Mouse (Mus musculus): Measurements from ENCODE around the gene Pnkd.
A peak's percentile ranks its signal among the peaks of the same experiment; 100 is the strongest.
"Not testable (repeated sequence)": the region's sequence is repeated elsewhere in the genome, so short reads cannot be mapped to it uniquely, and the experiment has no call there.

The Pnkd gene

GRCm38 (mm10) chr1:74390287-74390906, 105.7 kb downstream of the Pnkd start:
- DNase-seq (ENCODE audit: low read depth) = peak; percentile 78

- peak; percentile 83 for DNase-seq (ENCODE audit: low read depth)
Observed at GRCm38 (mm10) chr1:74390924-74391748, 106.4 kb downstream of the Pnkd start, which contains the start of gene Ctdsp1. Gene Ctdsp1 (plus strand): TSS chr1:74391509.

- DNase-seq (ENCODE audit: low read depth) = no peak
Observed at GRCm38 (mm10) chr1:74391844-74392441, 107.2 kb downstream of the Pnkd start.

- DNase-seq (ENCODE audit: low read depth) = no peak
Observed at GRCm38 (mm10) chr1:74392446-74392994, 107.8 kb downstream of the Pnkd start.

GRCm38 (mm10) chr1:74393010-74393409, 108.3 kb downstream of the Pnkd start:
- no peak for DNase-seq (ENCODE audit: low read depth)

GRCm38 (mm10) chr1:74393697-74394096, 109.0 kb downstream of the Pnkd start:
- DNase-seq (ENCODE audit: low read depth) = no peak

GRCm38 (mm10) chr1:74394311-74394710, 109.6 kb downstream of the Pnkd start:
- no peak for DNase-seq (ENCODE audit: low read depth)

GRCm38 (mm10) chr1:74394858-74395257, 110.1 kb downstream of the Pnkd start:
- no peak for DNase-seq (ENCODE audit: low read depth)

GRCm38 (mm10) chr1:74395290-74395689, 110.6 kb downstream of the Pnkd start:
- DNase-seq (ENCODE audit: low read depth) = no peak

GRCm38 (mm10) chr1:74396456-74397222, 111.9 kb downstream of the Pnkd start:
- DNase-seq (ENCODE audit: low read depth) = not testable (repeated sequence)

- DNase-seq (ENCODE audit: low read depth) = peak; percentile 96
Observed at GRCm38 (mm10) chr1:74397268-74397918, 112.7 kb downstream of the Pnkd start.

GRCm38 (mm10) chr1:74397919-74398451, 113.3 kb downstream of the Pnkd start:
- DNase-seq (ENCODE audit: low read depth) = no peak

- DNase-seq (ENCODE audit: low read depth) = no peak
Observed at GRCm38 (mm10) chr1:74400531-74400930, 115.8 kb downstream of the Pnkd start.

GRCm38 (mm10) chr1:74401015-74401702, 116.4 kb downstream of the Pnkd start:
- DNase-seq (ENCODE audit: low read depth) = no peak
